Mouse (Mus musculus) liver, embryonic 14.5 days (tissue): ENCODE measurements at regions not wholly inside any gene's neighbourhood (a gene's known extent, or its start where the extent isn't known, plus 50 kb on each side); places are given as distances from the start of the nearest gene placed in this dataset.

Experiments used
- CTCF ChIP-seq: IDR thresholded peaks from 2 replicates; pipeline ENCODE4 v1.5.1; 2016; ENCODE audit warnings: antibody characterized with exemption, low read depth, control low read depth
- EP300 ChIP-seq: IDR thresholded peaks from 2 replicates; pipeline ENCODE4 v1.6.1; 2016; ENCODE audit warnings: antibody characterized with exemption, low read depth

- TF ChIP-seq CTCF (no peak), EP300 (no peak)
Observed at GRCm38 (mm10) chr3:119862194-119862957, 78.1 kb upstream of the Ptbp2 start.
